Comparison of ENCODE assay signal across 8 mouse cellular contexts in the genomic region with DNA sequence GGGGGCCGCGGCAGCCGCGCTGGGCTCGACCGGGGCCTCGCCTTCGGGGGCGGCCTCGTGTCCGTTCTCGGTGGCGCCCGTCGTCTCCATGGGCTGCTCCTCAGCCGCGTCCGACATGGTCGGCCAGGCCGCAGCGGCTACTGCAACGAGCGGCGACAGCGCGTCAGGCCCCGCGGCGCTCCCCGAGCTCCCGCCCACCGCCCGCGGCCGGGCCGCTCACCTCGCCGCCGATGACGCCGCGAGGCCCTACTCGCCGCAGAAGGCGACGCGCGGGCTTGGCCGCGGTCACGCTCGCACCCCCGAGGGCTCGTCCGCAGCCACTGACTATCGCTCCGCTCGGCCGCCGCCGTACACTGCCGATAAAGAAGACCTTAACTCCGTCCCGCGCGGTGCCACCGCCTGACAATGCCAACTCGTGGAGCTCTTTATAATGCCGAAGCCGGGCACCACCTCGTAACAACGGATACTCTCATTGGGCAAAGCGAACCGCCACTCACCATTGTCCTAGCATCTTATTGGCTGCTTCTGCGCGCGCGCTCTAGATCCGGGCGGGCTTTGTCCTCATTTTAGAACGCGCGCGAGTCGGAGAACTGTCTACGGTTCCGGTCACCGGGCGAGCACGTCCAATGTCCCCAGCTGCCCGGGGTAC. TPM values are rescaled to one million over a fixed set of nuclear protein-coding genes. Genes with fewer than 3 reads are reported as not detected.
DNase-seq lines count a peak whose midpoint lies in the region; ATAC-seq and TF ChIP-seq lines count a peak whose summit lies in the region.

A gene (minus strand): TSS at position 401 of the 649 bp plus-strand sequence.

- no peaks in the 10 kb centered on the region for H3K27me3 ChIP-seq in hindbrain, postnatal 0 days (ENCODE audit: insufficient read depth, low read length)

- no peak for TF ChIP-seq CTCF in gastrocnemius, adult 2 months (IDR thresholded peaks at IDR 0.05)
- no peak for TF ChIP-seq CTCF in hindbrain, postnatal 0 days (IDR thresholded peaks at IDR 0.05; ENCODE audit: low read depth)
- no peak for TF ChIP-seq CTCF in left cerebral cortex, adult 2 months (IDR thresholded peaks at IDR 0.05)

- peak; percentile 97 for ATAC-seq in hindbrain, postnatal 0 days
- peak; percentile 91 for ATAC-seq in megakaryocyte, adult 5-6 weeks (ENCODE audit: poor library complexity, severe bottlenecking)

- under 1% methylated on average over 82 of the region's 91 CpGs for WGBS in hindbrain, postnatal 0 days

- intact Hi-C loops in gastrocnemius, adult 2 months (cut with DNase I) = no loop called here
- intact Hi-C loops in left cerebral cortex, adult 2 months (cut with DNase I) = loop anchor here (1.0 kb wide), 1 partner anchor 13 kb away; a partner anchor contains a TSS

- H3K9ac ChIP-seq in hindbrain, postnatal 0 days (replicated peaks; ENCODE audit: low read length) = peak within 1 kb of the TSS; percentile 96

- H3K4me2 ChIP-seq in hindbrain, postnatal 0 days (ENCODE audit: low read depth, low read length) = peak within 1 kb of the TSS; percentile 82

- H3K4me3 ChIP-seq in gastrocnemius, adult 2 months = peak within 1 kb of the TSS; percentile 87
- H3K4me3 ChIP-seq in hindbrain, postnatal 0 days (ENCODE audit: low read length) = peak within 1 kb of the TSS; percentile 99
- peak within 1 kb of the TSS; percentile 66 for H3K4me3 ChIP-seq in left cerebral cortex, adult 2 months

- H3K27ac ChIP-seq in gastrocnemius, adult 2 months = peak within 1 kb of the TSS; percentile 98
- peak within 1 kb of the TSS; percentile 96 for H3K27ac ChIP-seq in hindbrain, postnatal 0 days
- peak within 1 kb of the TSS; percentile 80 for H3K27ac ChIP-seq in left cerebral cortex, adult 2 months

- no peaks in the 10 kb centered on the region for H3K9me3 ChIP-seq in hindbrain, postnatal 0 days (ENCODE audit: low read length)

- DNase-seq in WW6 (ENCODE audit: low read depth, low spot score) = peak; percentile 89
- peak; percentile 96 to 97 for DNase-seq in cerebellum, postnatal 4 days (ENCODE audit: low spot score in 2 of 2)
- peak; percentile 98 for DNase-seq in gastrocnemius, adult 2 months
- DNase-seq in hindbrain, postnatal 0 days (ENCODE audit: low spot score) = peak; percentile 99
- peak; percentile 97 for DNase-seq in left cerebral cortex, adult 2 months (ENCODE audit: extremely low spot score in 1 of 2, low spot score in 2 of 2)
- peak; percentile 99 for DNase-seq in right cerebral cortex, adult 2 months (ENCODE audit: low spot score in 2 of 2)
- DNase-seq in urinary bladder, postnatal 14 days (ENCODE audit: low spot score) = peak; percentile 97

- no peaks in the 10 kb centered on the region for H3K4me1 ChIP-seq in hindbrain, postnatal 0 days (ENCODE audit: insufficient read depth, low read length)

- peaks cover 29% of the 10 kb centered on the region for H3K36me3 ChIP-seq in hindbrain, postnatal 0 days (ENCODE audit: insufficient read depth, low read length)

RNA-seq across cellular contexts. Expression of the gene that starts here (rescaled TPM):
- 100 to 1,000 TPM in 1 of 2 experiments, 10 to 100 TPM in 1; 95.0 to 112 TPM for total RNA-seq in gastrocnemius, adult 2 months (2021)
- 212 and 258 TPM in 2 replicates for total RNA-seq in hindbrain, postnatal 0 days (2014; rRNA removed)
- polyA plus RNA-seq in hindbrain, postnatal 0 days (2015; fragmentation: Nextera tagmentation; extraction: Ambion mirVana) = 229 and 231 TPM in 2 replicates
- 100 to 1,000 TPM; 120 to 127 TPM for total RNA-seq in left cerebral cortex, adult 2 months (2021)
- total RNA-seq in megakaryocyte, adult 5-6 weeks (2015) = 319 and 341 TPM in 2 replicates
- total RNA-seq in megakaryocyte, adult 5-6 weeks (2017) = 548 and 571 TPM in 2 replicates

Comparison
In these comparisons a context has a peak if more than half of its experiments do, and no peak if none do; other contexts are left out.
1. Peak in every context shown above with its lines: DNase-seq, ATAC-seq, H3K4me3 ChIP-seq and H3K27ac ChIP-seq.